Mouse (Mus musculus) adrenal gland, postnatal 4 days (tissue): ENCODE measurements at regions not wholly inside any gene's neighbourhood (a gene's known extent, or its start where the extent isn't known, plus 50 kb on each side); places are given as distances from the start of the nearest gene placed in this dataset.

Source experiments
- DNase-seq, 2 experiments: peaks; one replicate each; pipeline ENCODE4 v3.0.0; 2021 to 2022; ENCODE audit warnings: low spot score in 2 of 2, mixed read lengths in 2 of 2

GRCm38 (mm10) chr14:102925769-102926443, 56.5 kb downstream of the Kctd12 start:
- no peak for DNase-seq

GRCm38 (mm10) chr14:102924674-102925073, 57.8 kb downstream of the Kctd12 start:
- no peak for DNase-seq

GRCm38 (mm10) chr14:102922496-102922993, 59.9 kb downstream of the Kctd12 start:
- no peak for DNase-seq

- no peak for DNase-seq
Observed at GRCm38 (mm10) chr14:102920415-102920814, 62.0 kb downstream of the Kctd12 start.

GRCm38 (mm10) chr14:102919261-102919801, 63.1 kb downstream of the Kctd12 start:
- no peak for DNase-seq

GRCm38 (mm10) chr14:102917929-102918328, 64.5 kb downstream of the Kctd12 start:
- no peak for DNase-seq

GRCm38 (mm10) chr14:102915918-102916317, 66.5 kb downstream of the Kctd12 start:
- DNase-seq: no peak

GRCm38 (mm10) chr14:102911582-102911981, 70.9 kb downstream of the Kctd12 start:
- DNase-seq: no peak

- no peak for DNase-seq
Observed at GRCm38 (mm10) chr14:102908990-102909389, 73.4 kb downstream of the Kctd12 start.

- DNase-seq: no peak
Observed at GRCm38 (mm10) chr14:102907411-102908103, 74.9 kb downstream of the Kctd12 start.

GRCm38 (mm10) chr14:102906826-102907225, 75.6 kb downstream of the Kctd12 start:
- DNase-seq: no peak

- no peak for DNase-seq
Observed at GRCm38 (mm10) chr14:102906286-102906685, 76.2 kb downstream of the Kctd12 start.

- DNase-seq: no peak
Observed at GRCm38 (mm10) chr14:102902906-102903305, 79.5 kb downstream of the Kctd12 start.

GRCm38 (mm10) chr14:102902236-102902635, 80.2 kb downstream of the Kctd12 start:
- DNase-seq: no peak

GRCm38 (mm10) chr14:102898445-102898844, 84.0 kb downstream of the Kctd12 start:
- no peak for DNase-seq

- DNase-seq: no peak
Observed at GRCm38 (mm10) chr14:102897039-102897438, 85.4 kb downstream of the Kctd12 start.

GRCm38 (mm10) chr14:102896527-102896926, 85.9 kb downstream of the Kctd12 start:
- DNase-seq: no peak

- DNase-seq: no peak
Observed at GRCm38 (mm10) chr14:102893241-102893640, 89.2 kb downstream of the Kctd12 start.

GRCm38 (mm10) chr14:102891552-102891951, 90.9 kb downstream of the Kctd12 start:
- DNase-seq: no peak

- no peak for DNase-seq
Observed at GRCm38 (mm10) chr14:102885240-102885598, 97.2 kb downstream of the Kctd12 start.

GRCm38 (mm10) chr14:102884539-102885239, 97.7 kb downstream of the Kctd12 start:
- DNase-seq: no peak
